Mouse (Mus musculus) MEL (cell line): ENCODE results near the gene Wnt9a.

Source experiments
- CHD2 ChIP-seq: IDR thresholded peaks from 2 replicates; pipeline ENCODE4 v1.6.1; 2011; ENCODE audit warnings: low read length, improper control_type of control experiment
- CTCF ChIP-seq, 3 experiments: IDR thresholded peaks in 2 of 3; conservative IDR thresholded peaks in 1 of 3; 2 replicates each; pipeline ENCODE4 v1.5.1; 2011 to 2012; ENCODE audit warnings: low read length in 3 of 3, low read depth in 2 of 3, mild to moderate bottlenecking in 2 of 3, improper control_type of control experiment in 1 of 3, inconsistent platforms in 1 of 3, mixed read lengths in 1 of 3, moderate library complexity in 1 of 3; ENCODE audit not compliant: control insufficient read depth in 1 of 3, insufficient read depth in 1 of 3, poor library complexity in 1 of 3, severe bottlenecking in 1 of 3
- EP300 ChIP-seq, 2 experiments: IDR thresholded peaks; 2 replicates each; pipeline ENCODE4 v1.6.1; 2011; ENCODE audit warnings: improper control_type of control experiment in 2 of 2, low read length in 2 of 2, low read depth in 1 of 2, mild to moderate bottlenecking in 1 of 2
- MEF2A ChIP-seq: IDR thresholded peaks from 2 replicates; pipeline ENCODE4 v1.6.1; 2014; ENCODE audit warnings: low read depth, mild to moderate bottlenecking, inconsistent platforms, low read length, improper control_type of control experiment; ENCODE audit not compliant: poor library complexity, insufficient replicate concordance, severe bottlenecking; ENCODE audit errors: extremely low read depth
- NELFE ChIP-seq: IDR thresholded peaks from 2 replicates; pipeline ENCODE4 v1.6.1; 2011; ENCODE audit warnings: low read depth, low read length, improper control_type of control experiment
- NRF1 ChIP-seq: IDR thresholded peaks from 2 replicates; pipeline ENCODE4 v1.6.1; 2014; ENCODE audit warnings: low read depth, mild to moderate bottlenecking, inconsistent platforms, low read length, improper control_type of control experiment, moderate library complexity; ENCODE audit not compliant: poor library complexity, insufficient read depth, severe bottlenecking
- POLR2A ChIP-seq, 2 experiments: IDR thresholded peaks; 2 replicates each; pipeline ENCODE4 v1.6.1; 2011 to 2012; ENCODE audit warnings: low read length in 2 of 2, mild to moderate bottlenecking in 2 of 2, control low read depth in 1 of 2, improper control_type of control experiment in 1 of 2, low read depth in 1 of 2, moderate library complexity in 1 of 2; ENCODE audit not compliant: control insufficient read depth in 1 of 2, insufficient read depth in 1 of 2, poor library complexity in 1 of 2
- TCF12 ChIP-seq: IDR thresholded peaks from 2 replicates; pipeline ENCODE4 v1.6.1; 2014; ENCODE audit warnings: low read depth, mild to moderate bottlenecking, inconsistent platforms, low read length, improper control_type of control experiment, moderate library complexity

DNA sequence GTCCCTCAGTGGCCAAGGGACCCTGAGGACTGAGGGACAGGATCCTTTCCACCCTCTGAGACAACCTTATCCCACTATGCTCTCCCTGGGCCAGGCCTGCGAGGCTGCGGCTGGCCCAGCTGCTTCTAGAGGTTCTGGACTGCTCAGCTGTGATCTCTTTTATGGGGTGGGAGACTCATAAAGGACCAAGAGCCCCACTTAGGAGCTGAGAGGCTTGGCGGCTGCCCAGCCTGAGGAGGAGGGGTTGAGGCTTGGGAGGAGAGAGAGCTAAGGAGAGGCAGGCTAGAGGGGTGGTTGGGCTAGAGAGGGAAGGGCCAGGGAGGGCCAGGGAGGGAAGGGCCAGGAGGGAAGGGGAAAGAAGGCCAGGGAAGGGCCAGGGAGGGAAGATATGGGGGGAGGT, 57.7 kb downstream of the Wnt9a start:
- TF ChIP-seq POLR2A (IDR thresholded peaks at IDR 0.05; ENCODE audit: control insufficient read depth in 1 of 2, insufficient read depth in 1 of 2, low read depth in 1 of 2, low read length in 2 of 2, poor library complexity in 1 of 2) (no peak), CTCF (IDR thresholded peaks at IDR 0.05 in 2 of 3, conservative IDR thresholded peaks at IDR 0.05 in 1 of 3; ENCODE audit: control insufficient read depth in 1 of 3, insufficient read depth in 1 of 3, low read depth in 2 of 3, low read length in 3 of 3, poor library complexity in 1 of 3, severe bottlenecking in 1 of 3) (no peak), MEF2A (no peak), TCF12 (no peak), NRF1 (no peak), CHD2 (no peak), EP300 (IDR thresholded peaks at IDR 0.05; ENCODE audit: low read depth in 1 of 2, low read length in 2 of 2) (no peak), NELFE (no peak)
